ENCODE assay signal across 24 mouse cellular contexts in genomic region chr16:73504759-73505158, GRCm38 (mm10).
"Had no signal": no experiment of that assay in that cellular context is flagged by ENCODE, and none has a peak within 500 bp of the region (broad histone marks: within the 10 kb centered on the region; RNA-seq: fewer than 3 reads in every experiment).

No protein-coding gene starts in this region.

- H3K27ac ChIP-seq: heart, adult 2 months; heart, embryonic 13.5 days; heart, embryonic 15.5 days; hindbrain, embryonic 14.5 days; layer of hippocampus, adult 2 months; left cerebral cortex, adult 2 months; limb, embryonic 10.5 days; limb, embryonic 12.5 days had no signal

- H3K4me3 ChIP-seq: heart, adult 2 months; heart, embryonic 13.5 days; heart, embryonic 15.5 days; layer of hippocampus, adult 2 months; left cerebral cortex, adult 2 months; limb, embryonic 10.5 days; limb, embryonic 12.5 days had no signal

- H3K4me1 ChIP-seq: heart, embryonic 13.5 days; heart, embryonic 15.5 days; limb, embryonic 10.5 days; limb, embryonic 12.5 days had no signal

- DNase-seq: gastrocnemius, postnatal 14 days; gastrocnemius, postnatal 36 days; heart, adult 11 months; heart, adult 2 months; heart, postnatal 14 days; heart, postnatal 36 days; kidney, adult 11 months; kidney, adult 2 months; kidney, adult 9 months; kidney, postnatal 10 days; kidney, postnatal 25 days; kidney, postnatal 4 days; liver had no signal

- H3K36me3 ChIP-seq: heart, embryonic 13.5 days; heart, embryonic 15.5 days; limb, embryonic 10.5 days; limb, embryonic 12.5 days had no signal

- H3K9me3 ChIP-seq: heart, embryonic 13.5 days; heart, embryonic 15.5 days; limb, embryonic 10.5 days; limb, embryonic 12.5 days had no signal

- H3K4me2 ChIP-seq: heart, embryonic 11.5 days; heart, embryonic 13.5 days; heart, embryonic 15.5 days; hindbrain, embryonic 14.5 days; limb, embryonic 12.5 days; liver, embryonic 11.5 days had no signal

- H3K27me3 ChIP-seq: heart, embryonic 13.5 days; heart, embryonic 15.5 days; limb, embryonic 12.5 days had no signal

- H3K9ac ChIP-seq: heart, embryonic 13.5 days; heart, embryonic 15.5 days; hindbrain, embryonic 14.5 days; limb, embryonic 12.5 days had no signal

- ATAC-seq: hindbrain, embryonic 16.5 days; intestine, embryonic 16.5 days had no signal
